Mouse (Mus musculus): ENCODE measurements around the gene Gm7030. TPM values are rescaled to one million over a fixed set of nuclear protein-coding genes. Genes with fewer than 3 reads are reported as not detected.

Gm7030 gene
- polyA plus RNA-seq, 1 experiment = not detected

DNA sequence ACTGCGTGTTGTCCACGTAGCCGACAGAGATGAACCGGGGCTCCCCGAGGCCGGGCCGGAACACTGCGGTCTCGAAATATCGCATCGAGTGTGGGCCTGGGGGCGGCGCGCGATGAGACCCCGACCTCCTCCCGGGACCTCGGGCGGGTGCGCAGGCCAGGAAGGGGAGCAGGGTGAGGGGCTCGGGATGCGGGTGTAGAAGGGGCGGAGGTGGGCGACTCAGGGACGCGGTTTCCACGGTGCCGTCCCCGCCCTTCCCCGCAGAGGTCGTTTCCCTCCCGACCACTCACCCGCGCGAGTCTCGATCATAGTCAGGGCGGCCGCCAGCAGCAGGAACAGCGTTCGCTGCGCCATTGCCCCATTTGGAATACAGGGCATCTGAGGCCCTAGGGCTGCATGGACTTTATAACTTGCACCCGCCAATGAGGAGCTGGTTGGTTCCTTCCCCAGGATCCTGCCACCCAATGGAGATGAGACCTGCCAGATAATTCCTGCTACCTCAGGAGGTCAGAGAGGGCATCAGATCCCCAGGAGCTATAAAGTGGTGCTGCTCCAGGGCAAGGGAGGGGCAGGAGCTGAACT, 45.3 kb downstream of the Gm7030 start:
- TF ChIP-seq GATA1 (IDR thresholded peaks at IDR 0.05; ENCODE audit: low read length) = no peak

DNA sequence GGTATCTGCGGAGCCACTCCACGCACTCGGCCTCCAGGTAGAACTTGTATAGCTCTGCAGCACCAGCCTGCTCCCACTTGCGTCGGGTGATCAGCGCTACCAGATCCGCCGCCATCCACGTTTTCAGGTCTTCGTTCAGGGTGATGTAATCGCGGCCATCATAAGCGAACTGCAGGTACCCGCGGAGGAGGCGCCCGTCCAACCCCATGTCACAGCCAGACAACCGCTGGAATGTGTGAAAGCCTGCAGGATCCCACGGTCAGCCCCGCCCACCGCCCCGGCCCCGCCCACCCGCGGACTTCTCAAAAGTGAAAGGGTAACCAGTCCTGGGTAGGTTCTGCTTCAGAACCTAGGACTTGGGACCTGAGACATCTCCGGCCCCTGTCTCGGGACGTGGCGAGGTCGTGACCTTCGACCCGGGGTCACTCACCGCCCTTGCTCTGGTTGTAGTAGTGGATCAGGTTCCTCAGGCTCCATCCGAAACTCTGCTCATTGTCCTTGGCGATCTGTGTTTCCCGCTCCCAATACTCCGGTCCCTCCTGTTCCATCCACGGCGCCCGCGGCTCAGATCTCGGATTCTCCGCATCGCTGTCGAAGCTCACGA, 45.9 kb downstream of the Gm7030 start:
- no peak for TF ChIP-seq GATA1 (IDR thresholded peaks at IDR 0.05; ENCODE audit: low read length)

DNA sequence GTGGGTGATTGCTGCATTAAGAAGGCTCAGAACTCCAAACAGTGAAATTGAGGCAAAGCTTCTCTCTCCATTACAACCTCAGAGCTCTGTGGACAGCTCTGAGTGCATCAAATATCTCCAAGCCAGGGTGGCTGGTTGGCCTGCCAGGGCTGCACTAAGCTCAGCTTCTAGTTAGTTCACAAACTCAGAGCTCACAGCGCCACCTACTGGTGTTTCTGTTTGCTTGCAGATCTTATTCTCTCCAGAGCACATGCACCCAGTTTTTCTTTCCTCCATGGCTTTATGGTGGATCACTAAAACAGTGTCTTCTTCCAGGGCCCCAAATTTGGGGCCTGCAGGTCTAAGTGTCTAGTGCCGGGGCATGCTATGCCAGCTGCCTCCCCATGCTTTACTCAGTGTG, 68.4 kb downstream of the Gm7030 start:
- TF ChIP-seq GATA1 (IDR thresholded peaks at IDR 0.05; ENCODE audit: low read length) = no peak

Other genes with a start within 250 kb of the Gm7030 start
- 65.8 and 80.6 TPM in 2 replicates for gene Dhx16, start 249.6 kb downstream of the Gm7030 start, polyA plus RNA-seq (2012)
- gene 2310061I04Rik, start 232.0 kb downstream of the Gm7030 start, polyA plus RNA-seq (2012) = 197 and 224 TPM in 2 replicates
- 13.6 and 20.0 TPM in 2 replicates for gene Atat1, start 219.3 kb downstream of the Gm7030 start, polyA plus RNA-seq (2012)
- gene Mrps18b, start 213.0 kb downstream of the Gm7030 start, polyA plus RNA-seq (2012) = 6.5 and 7.3 TPM in 2 replicates
- 47.9 and 54.1 TPM in 2 replicates for gene Ppp1r10, start 213.0 kb downstream of the Gm7030 start, polyA plus RNA-seq (2012)
- gene Abcf1, start 159.7 kb downstream of the Gm7030 start, polyA plus RNA-seq (2012) = 160 and 207 TPM in 2 replicates
- 117 and 120 TPM in 2 replicates for gene Gnl1, start 149.6 kb downstream of the Gm7030 start, polyA plus RNA-seq (2012)
- gene Prr3, start 149.2 kb downstream of the Gm7030 start, polyA plus RNA-seq (2012) = 37.1 and 43.4 TPM in 2 replicates
- gene H2-T24, start 108.9 kb downstream of the Gm7030 start, polyA plus RNA-seq (2012) = 0.12 and 0.15 TPM in 2 replicates
- gene H2-T23, start 96.6 kb downstream of the Gm7030 start, polyA plus RNA-seq (2012) = 4.8 and 5.6 TPM in 2 replicates
- 4.0 and 6.0 TPM in 2 replicates for gene H2-T22, start 86.7 kb downstream of the Gm7030 start, polyA plus RNA-seq (2012)
- gene Gm6034, start 86.5 kb downstream of the Gm7030 start, polyA plus RNA-seq (2012) = not detected in 2 replicates
- gene Gm11127, start 71.1 kb downstream of the Gm7030 start, polyA plus RNA-seq (2012) = not detected in 2 replicates
- gene Gm19684, start 7.7 kb downstream of the Gm7030 start, polyA plus RNA-seq (2012) = 0.03 TPM in 1 of 2 replicates, not detected in the other
- not detected in 2 replicates for gene Gm8909, start 39.1 kb upstream of the Gm7030 start, polyA plus RNA-seq (2012)
- gene H2-T3, start 60.9 kb upstream of the Gm7030 start, polyA plus RNA-seq (2012) = not detected in 2 replicates
- 62.5 and 118 TPM in 2 replicates for gene Rpp21, start 128.6 kb upstream of the Gm7030 start, polyA plus RNA-seq (2012)
- 5.4 and 5.5 TPM in 2 replicates for gene Trim39, start 142.8 kb upstream of the Gm7030 start, polyA plus RNA-seq (2012)
- gene H2-M10.2, start 157.1 kb upstream of the Gm7030 start, polyA plus RNA-seq (2012) = not detected in 2 replicates
- gene H2-M10.1, start 196.7 kb upstream of the Gm7030 start, polyA plus RNA-seq (2012) = not detected in 2 replicates
- not detected in 2 replicates for gene H2-M10.3, start 239.0 kb upstream of the Gm7030 start, polyA plus RNA-seq (2012)

Measured in G1E-ER4 (cell line).